Mouse (Mus musculus) neural tube, embryonic 13.5 days (tissue): ENCODE data around the gene Lzic. TPM values are rescaled to one million over a fixed set of nuclear protein-coding genes. Genes with fewer than 3 reads are reported as not detected.

Experiments
- ATAC-seq: fragments of 200-750 bp; cut with Nextera tagmentation; 2 replicates; pipeline ENCODE4 v1.8.0; 2017; ENCODE audit warnings: low read depth, mild to moderate bottlenecking, moderate TSS enrichment, moderate library complexity
- H3K27ac ChIP-seq: fragments of 300-500 bp; sonication (generic); replicated peaks from 2 replicates; pipeline ENCODE4 v1.5.1; 2015; ENCODE audit warnings: moderate library complexity, mild to moderate bottlenecking, inconsistent platforms
- H3K27me3 ChIP-seq: fragments of 300-500 bp; sonication (generic); 2 replicates; pipeline ENCODE4 v1.6.1; 2015; ENCODE audit warnings: mild to moderate bottlenecking, inconsistent platforms
- H3K36me3 ChIP-seq: fragments of 300-500 bp; sonication (generic); 2 replicates; pipeline ENCODE4 v1.6.1; 2015; ENCODE audit warnings: mild to moderate bottlenecking, inconsistent platforms
- H3K4me1 ChIP-seq: fragments of 300-500 bp; sonication (generic); replicated peaks from 2 replicates; pipeline ENCODE4 v1.6.1; 2015; ENCODE audit warnings: inconsistent platforms
- H3K4me2 ChIP-seq: fragments of 300-500 bp; sonication (generic); 2 replicates; pipeline ENCODE4 v1.6.1; 2015; ENCODE audit warnings: inconsistent platforms, mild to moderate bottlenecking, moderate library complexity
- H3K4me3 ChIP-seq: fragments of 300-500 bp; sonication (generic); 2 replicates; pipeline ENCODE4 v1.5.1; 2015; ENCODE audit warnings: mild to moderate bottlenecking, inconsistent platforms
- H3K9ac ChIP-seq: fragments of 300-500 bp; sonication (generic); 2 replicates; pipeline ENCODE4 v1.6.1; 2015; ENCODE audit warnings: moderate library complexity, mild to moderate bottlenecking, inconsistent platforms
- H3K9me3 ChIP-seq: fragments of 300-500 bp; sonication (generic); 2 replicates; pipeline ENCODE4 v1.6.1; 2016; ENCODE audit warnings: inconsistent platforms
- WGBS: fragments of 180-500 bp; shearing (Covaris S2); methylation state at CpG from one replicate; pipeline ENCODE4 v1.1.7; 2015; 5-methylcytosine and 5-hydroxymethylcytosine counted together
- polyA plus RNA-seq: library from polyadenylated mRNA; unstranded; fragments of >200 nt; fragmentation: Nextera tagmentation; extraction: Ambion mirVana; gene quantifications from 2 replicates; pipeline ENCODE4 v1.2.1, GENCODE M21; 2015

Gene Lzic
- polyA plus RNA-seq, 1 experiment from 2014 or later = 44.7 TPM

GRCm38 (mm10) chr4:149515706-149516105 is 30.7 kb downstream of the Lzic start:
- no peaks in the 10 kb centered on the region for H3K9me3 ChIP-seq

DNA sequence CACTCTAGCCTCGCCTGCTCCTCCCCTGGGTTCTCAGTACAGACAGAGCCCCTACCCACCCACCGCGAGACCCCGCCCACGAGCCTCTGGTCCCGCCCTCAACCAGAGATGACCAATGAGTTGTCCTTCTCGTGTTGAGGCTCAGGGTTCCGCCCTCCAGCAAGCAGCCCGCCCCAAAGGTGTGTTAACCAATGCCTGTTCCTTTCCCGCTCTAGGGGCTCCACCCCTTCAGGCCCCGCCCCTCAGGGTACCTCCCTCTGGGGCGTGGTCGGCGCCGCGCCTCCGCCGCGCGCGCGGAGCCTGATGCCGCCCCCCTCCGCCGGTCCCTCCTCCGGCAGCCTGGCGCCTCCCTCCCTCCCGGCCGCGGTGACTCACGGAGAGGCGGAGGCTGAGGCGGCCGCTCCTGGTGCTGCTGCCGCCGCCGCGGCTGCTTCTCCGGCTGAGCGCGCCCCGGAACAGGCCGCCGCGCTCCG is 32.9 kb downstream of the Lzic start, which contains the start of gene Ctnnbip1:
Gene Ctnnbip1 (plus strand): TSS at position 369 of the 473 bp plus-strand sequence.
- peak; percentile 99 for ATAC-seq
- H3K4me3 ChIP-seq = peak within 1 kb of the TSS; percentile 85
- no peaks in the 10 kb centered on the region for H3K36me3 ChIP-seq
- H3K9me3 ChIP-seq = no peaks in the 10 kb centered on the region
- peak within 1 kb of the TSS; percentile 91 for H3K9ac ChIP-seq
- WGBS = 1% methylated on average over 43 of the region's 46 CpGs
- no peaks in the 10 kb centered on the region for H3K27me3 ChIP-seq
- peak within 1 kb of the TSS; percentile 90 for H3K4me2 ChIP-seq
- peaks cover 27% of the 10 kb centered on the region for H3K4me1 ChIP-seq
- peak within 1 kb of the TSS; percentile 73 for H3K27ac ChIP-seq

More at GRCm38 (mm10) chr4:149515706-149516105, 30.7 kb downstream of the Lzic start:
- Histone ChIP-seq H3K4me2 (no peak overlapping the region), H3K9ac (no peak overlapping the region), H3K36me3 (no peaks in the 10 kb centered on the region), H3K27me3 (no peaks in the 10 kb centered on the region), H3K4me1 (peaks cover 29% of the 10 kb centered on the region), H3K4me3 (no peak overlapping the region), H3K27ac (no peak overlapping the region)
- WGBS = 93% methylated on average over 5 of the region's 5 CpGs
- ATAC-seq = no peak

- Histone ChIP-seq H3K4me1 (peaks cover 31% of the 10 kb centered on the region), H3K9me3 (no peaks in the 10 kb centered on the region), H3K27me3 (no peaks in the 10 kb centered on the region), H3K36me3 (no peaks in the 10 kb centered on the region), H3K4me2 (peak overlapping the region; percentile 90), H3K9ac (peak overlapping the region; percentile 91), H3K27ac (peak overlapping the region; percentile 73), H3K4me3 (peak overlapping the region; percentile 85)
- 4% methylated on average over 40 of the region's 52 CpGs for WGBS
- no peak; the same call in 1 of the 2 replicates for ATAC-seq
Observed at GRCm38 (mm10) chr4:149518351-149519220, 33.6 kb downstream of the Lzic start.

DNA sequence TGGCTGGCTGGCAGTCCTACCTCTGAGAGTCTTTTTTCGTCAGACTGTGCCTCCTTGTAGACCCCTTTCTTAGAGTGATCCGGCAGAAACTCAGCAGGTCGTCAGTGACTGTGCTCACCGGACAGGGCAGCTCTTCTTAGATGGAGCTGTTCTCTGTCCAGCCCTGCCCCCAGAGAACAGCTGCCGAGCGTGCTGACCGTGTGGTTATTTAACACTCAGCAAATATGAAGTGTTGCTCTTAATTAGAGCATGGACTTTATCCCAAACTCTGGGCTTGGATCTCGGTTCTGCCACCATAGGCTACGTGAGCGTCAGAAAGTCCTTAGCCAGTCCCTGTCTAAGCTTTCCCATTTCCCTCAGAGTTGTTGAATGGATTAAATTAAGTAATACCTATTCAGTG is 36.2 kb downstream of the Lzic start:
- 79% methylated on average over 10 of the region's 10 CpGs for WGBS
- Histone ChIP-seq H3K9me3 (no peaks in the 10 kb centered on the region), H3K27me3 (no peaks in the 10 kb centered on the region), H3K9ac (no peak overlapping the region), H3K27ac (no peak overlapping the region), H3K36me3 (no peaks in the 10 kb centered on the region), H3K4me2 (no peak overlapping the region), H3K4me3 (no peak overlapping the region), H3K4me1 (peaks cover 47% of the 10 kb centered on the region)
- ATAC-seq = no peak

DNA sequence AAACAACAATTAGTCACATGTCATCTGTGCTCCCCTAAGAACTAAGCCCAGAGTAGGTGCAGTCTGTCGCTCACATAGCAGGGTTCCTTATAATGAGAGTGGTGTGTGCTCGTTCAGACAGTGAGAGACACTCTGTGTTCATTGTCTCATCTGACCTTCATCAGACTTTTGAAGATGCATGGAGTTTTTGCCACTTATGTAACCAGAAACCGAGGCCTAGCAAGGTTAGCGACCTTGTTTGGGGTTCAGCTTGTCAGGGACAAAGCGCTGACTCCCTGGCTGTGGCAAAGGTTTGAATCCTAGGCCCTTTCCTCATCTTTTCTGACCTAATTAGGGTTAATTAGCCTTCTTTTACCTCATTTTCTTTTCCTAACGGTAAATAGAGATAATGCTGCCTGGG is 38.9 kb downstream of the Lzic start:
- no peaks in the 10 kb centered on the region for H3K27me3 ChIP-seq
- no peaks in the 10 kb centered on the region for H3K9me3 ChIP-seq
- 74% methylated on average over 6 of the region's 6 CpGs for WGBS
- no peak overlapping the region for H3K9ac ChIP-seq
- no peak overlapping the region for H3K4me3 ChIP-seq
- ATAC-seq = no peak
- H3K27ac ChIP-seq = no peak overlapping the region
- no peak overlapping the region for H3K4me2 ChIP-seq
- no peaks in the 10 kb centered on the region for H3K36me3 ChIP-seq
- peaks cover 51% of the 10 kb centered on the region for H3K4me1 ChIP-seq

DNA sequence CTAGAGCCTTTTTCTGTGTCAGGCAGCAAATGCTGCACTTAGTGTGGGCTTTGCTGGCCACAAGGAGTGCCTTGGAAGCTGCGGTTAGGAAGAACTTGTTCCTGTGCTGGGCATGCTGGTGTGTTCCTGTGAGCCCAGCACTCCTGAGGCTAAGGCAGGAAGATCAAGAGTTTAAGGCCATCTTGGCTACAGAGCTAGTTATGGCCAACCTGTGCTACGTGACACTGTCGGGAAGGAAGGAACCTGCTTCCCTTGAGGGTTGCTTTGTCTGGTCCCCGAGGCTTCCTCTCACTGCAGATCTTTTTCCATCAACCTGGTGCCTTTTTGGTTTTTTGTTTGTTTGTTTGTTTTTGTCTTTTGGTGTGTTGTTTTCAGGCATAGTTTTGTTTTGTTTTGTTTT is 40.1 kb downstream of the Lzic start:
- no peaks in the 10 kb centered on the region for H3K27me3 ChIP-seq
- H3K4me2 ChIP-seq = no peak overlapping the region
- H3K9me3 ChIP-seq = no peaks in the 10 kb centered on the region
- H3K27ac ChIP-seq = no peak overlapping the region
- no peak overlapping the region for H3K9ac ChIP-seq
- WGBS = 84% methylated on average over 4 of the region's 4 CpGs
- peaks cover 43% of the 10 kb centered on the region for H3K4me1 ChIP-seq
- no peak overlapping the region for H3K4me3 ChIP-seq
- H3K36me3 ChIP-seq = no peaks in the 10 kb centered on the region
- ATAC-seq = no peak

GRCm38 (mm10) chr4:149525811-149526210 is 40.8 kb downstream of the Lzic start:
- peak overlapping the region; percentile 28; the same call in 1 of the 2 replicates for H3K27ac ChIP-seq
- H3K27me3 ChIP-seq = no peaks in the 10 kb centered on the region
- ATAC-seq = no peak
- H3K36me3 ChIP-seq = no peaks in the 10 kb centered on the region
- WGBS = 73% methylated on average over 6 of the region's 6 CpGs
- peaks cover 42% of the 10 kb centered on the region for H3K4me1 ChIP-seq
- no peaks in the 10 kb centered on the region for H3K9me3 ChIP-seq
- H3K4me2 ChIP-seq = no peak overlapping the region
- H3K9ac ChIP-seq = 0 out of 2 replicates have a peak overlapping the region, but pooled peaks have one; percentile 12
- no peak overlapping the region for H3K4me3 ChIP-seq

DNA sequence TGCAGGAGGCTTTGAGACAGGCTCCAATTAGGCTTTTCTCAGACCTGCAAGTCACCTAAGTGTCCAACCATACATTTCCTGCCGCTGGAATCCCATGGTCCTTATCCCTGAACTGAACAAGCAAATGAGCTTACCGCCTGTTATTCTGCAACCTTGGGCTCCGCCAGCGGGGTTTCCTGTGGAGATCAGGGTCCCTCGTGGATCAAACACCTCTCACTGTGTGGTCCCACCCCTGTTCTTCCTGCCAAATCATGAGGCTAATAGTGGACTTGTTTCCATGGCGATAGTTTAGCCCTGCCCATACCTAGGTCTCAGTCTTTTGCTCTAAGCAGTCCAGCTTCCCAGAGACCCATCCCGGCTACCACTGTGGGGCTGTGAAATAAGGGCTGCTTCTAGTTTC is 41.3 kb downstream of the Lzic start:
- Histone ChIP-seq H3K4me1 (peaks cover 36% of the 10 kb centered on the region), H3K4me3 (no peak overlapping the region), H3K9me3 (no peaks in the 10 kb centered on the region), H3K4me2 (no peak overlapping the region), H3K27me3 (no peaks in the 10 kb centered on the region), H3K27ac (0 out of 2 replicates have a peak overlapping the region, but pooled peaks have one; percentile 28), H3K36me3 (no peaks in the 10 kb centered on the region), H3K9ac (0 out of 2 replicates have a peak overlapping the region, but pooled peaks have one; percentile 12)
- no peak for ATAC-seq
- 34% methylated on average over 7 of the region's 7 CpGs for WGBS

DNA sequence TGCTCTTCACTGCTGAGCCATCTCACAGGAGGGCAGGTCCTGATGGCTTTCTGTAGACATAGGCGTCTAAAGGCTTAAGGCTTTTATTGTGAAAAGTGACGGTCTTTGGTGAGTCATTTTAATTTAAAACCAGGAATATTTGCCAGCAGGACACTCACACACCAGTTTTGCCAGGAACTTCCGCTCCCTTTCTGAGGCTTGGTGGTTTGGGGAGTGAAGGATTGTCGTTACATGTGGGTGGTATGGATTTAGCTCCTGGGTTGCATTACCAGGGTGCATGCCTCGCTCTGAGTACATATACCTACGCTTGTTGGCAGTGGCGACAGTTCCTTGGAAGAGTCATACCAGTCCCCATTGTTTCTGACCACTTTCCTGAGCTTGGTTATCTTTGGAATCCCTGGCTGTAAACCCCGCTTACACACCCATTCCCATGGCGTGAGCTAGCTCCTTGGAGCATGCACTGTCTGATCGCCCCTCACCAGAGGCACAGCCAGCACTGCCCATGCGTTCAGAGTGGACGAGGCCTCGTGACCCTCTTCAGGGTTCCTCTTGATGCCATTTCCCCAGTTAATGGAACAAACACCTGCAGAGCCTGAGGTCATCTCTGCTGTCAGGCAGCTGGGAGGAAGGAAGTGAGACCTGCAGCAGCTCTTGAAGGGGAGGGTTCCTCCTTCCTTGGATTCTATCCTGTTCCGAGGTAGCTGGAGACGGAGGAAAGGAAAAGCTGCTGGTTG is 42.8 kb downstream of the Lzic start:
- 0 out of 2 replicates have a peak overlapping the region, but pooled peaks have one; percentile 38 for H3K27ac ChIP-seq
- WGBS = 83% methylated on average over 15 of the region's 15 CpGs
- ATAC-seq = no peak
- H3K9me3 ChIP-seq = no peaks in the 10 kb centered on the region
- peaks cover 31% of the 10 kb centered on the region for H3K4me1 ChIP-seq
- H3K36me3 ChIP-seq = no peaks in the 10 kb centered on the region
- H3K4me2 ChIP-seq = no peak overlapping the region
- no peak overlapping the region for H3K9ac ChIP-seq
- H3K4me3 ChIP-seq = no peak overlapping the region
- H3K27me3 ChIP-seq = no peaks in the 10 kb centered on the region

GRCm38 (mm10) chr4:149529691-149530090 is 44.7 kb downstream of the Lzic start:
- H3K27ac ChIP-seq = peak overlapping the region; percentile 28
- ATAC-seq = no peak
- 75% methylated on average over 6 of the region's 6 CpGs for WGBS
- H3K9ac ChIP-seq = no peak overlapping the region
- H3K9me3 ChIP-seq = no peaks in the 10 kb centered on the region
- H3K4me2 ChIP-seq = no peak overlapping the region
- no peaks in the 10 kb centered on the region for H3K36me3 ChIP-seq
- no peaks in the 10 kb centered on the region for H3K27me3 ChIP-seq
- peaks cover 20% of the 10 kb centered on the region for H3K4me1 ChIP-seq
- H3K4me3 ChIP-seq = no peak overlapping the region

GRCm38 (mm10) chr4:149539441-149539840 is 54.4 kb downstream of the Lzic start:
- Histone ChIP-seq H3K9me3 (no peaks in the 10 kb centered on the region), H3K4me3 (no peak overlapping the region), H3K4me2 (no peak overlapping the region), H3K4me1 (peaks cover 9% of the 10 kb centered on the region; the same call in 1 of the 2 replicates), H3K27ac (no peak overlapping the region), H3K9ac (no peak overlapping the region), H3K36me3 (no peaks in the 10 kb centered on the region), H3K27me3 (no peaks in the 10 kb centered on the region)
- no peak for ATAC-seq
- 88% methylated on average over 8 of the region's 8 CpGs for WGBS

DNA sequence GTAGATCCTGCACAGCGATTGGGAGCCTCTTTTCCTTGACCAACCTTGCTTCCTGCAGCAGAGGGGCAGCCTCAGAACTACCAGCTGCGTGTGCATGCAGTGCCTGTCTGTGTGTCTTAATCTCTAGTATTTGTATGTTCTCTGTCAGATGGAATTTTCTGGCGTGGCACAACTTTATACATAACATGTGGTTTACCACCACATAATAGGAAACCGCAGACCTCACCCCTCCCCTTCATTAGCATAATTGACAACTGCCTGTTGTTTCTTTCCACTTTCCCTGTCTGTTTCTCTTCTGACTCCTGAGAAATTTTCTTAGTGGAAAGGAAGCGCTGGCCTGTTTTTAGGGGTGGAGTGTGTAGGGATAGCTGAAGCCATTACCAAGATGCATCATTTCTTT is 56.9 kb downstream of the Lzic start:
- no peak for ATAC-seq
- 67% methylated on average over 5 of the region's 5 CpGs for WGBS
- Histone ChIP-seq H3K27ac (no peak overlapping the region), H3K4me3 (no peak overlapping the region), H3K4me1 (peaks cover 9% of the 10 kb centered on the region; the same call in 1 of the 2 replicates), H3K9me3 (no peaks in the 10 kb centered on the region), H3K9ac (no peak overlapping the region), H3K27me3 (no peaks in the 10 kb centered on the region), H3K36me3 (peaks cover 19% of the 10 kb centered on the region), H3K4me2 (no peak overlapping the region)
